Mouse (Mus musculus) layer of hippocampus, adult 18-20 months (tissue): ENCODE measurements at regions not wholly inside any gene's neighbourhood (a gene's known extent, or its start where the extent isn't known, plus 50 kb on each side); places are given as distances from the start of the nearest gene placed in this dataset.

Experiments
- DNase-seq, 2 experiments: peaks; one replicate each; pipeline ENCODE4 v3.0.0; 2022; ENCODE audit warnings: low spot score in 2 of 2

DNA sequence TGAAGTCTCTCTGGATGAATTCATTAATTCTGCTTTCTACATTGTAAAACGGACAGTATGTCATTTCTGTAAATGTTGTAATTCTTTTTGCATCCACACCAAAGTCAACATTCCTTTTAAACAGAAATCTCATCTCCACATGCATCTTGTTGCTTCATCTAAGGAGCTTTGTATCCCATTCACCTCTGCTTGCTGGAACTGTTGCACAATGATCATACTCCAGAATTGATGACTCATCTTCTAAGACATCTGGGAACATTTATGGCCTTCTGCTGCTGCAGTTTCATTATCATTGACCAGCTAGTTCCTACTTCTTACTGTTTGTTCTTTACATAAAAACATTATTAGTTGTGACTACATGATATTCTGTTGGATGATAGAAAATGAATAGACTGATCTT, 1926.9 kb upstream of the Gm38303 start:
- DNase-seq = no peak

DNA sequence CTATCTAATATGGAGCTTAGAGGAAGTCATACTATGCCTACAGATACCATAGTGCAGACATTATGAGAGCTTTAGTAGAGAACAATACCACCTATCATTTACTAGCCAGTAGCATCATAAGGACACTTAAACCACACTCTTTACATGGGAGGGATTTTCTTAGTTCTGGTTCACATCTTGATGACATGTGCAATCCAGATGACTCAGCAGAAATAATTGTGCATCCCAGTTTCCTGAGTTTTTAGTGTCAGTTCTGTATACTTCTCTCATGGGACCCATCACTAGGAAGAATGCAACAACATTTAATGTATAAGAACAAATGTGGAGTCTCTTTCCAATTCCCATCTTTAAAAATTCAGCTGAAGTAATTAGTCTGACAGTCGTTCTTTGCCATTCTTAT, 1922.2 kb upstream of the Gm38303 start:
- no peak for DNase-seq

GRCm38 (mm10) chr3:12246145-12246544, 1910.7 kb upstream of the Gm38303 start:
- peak in 1 of 2 experiments; percentile 41 for DNase-seq

DNA sequence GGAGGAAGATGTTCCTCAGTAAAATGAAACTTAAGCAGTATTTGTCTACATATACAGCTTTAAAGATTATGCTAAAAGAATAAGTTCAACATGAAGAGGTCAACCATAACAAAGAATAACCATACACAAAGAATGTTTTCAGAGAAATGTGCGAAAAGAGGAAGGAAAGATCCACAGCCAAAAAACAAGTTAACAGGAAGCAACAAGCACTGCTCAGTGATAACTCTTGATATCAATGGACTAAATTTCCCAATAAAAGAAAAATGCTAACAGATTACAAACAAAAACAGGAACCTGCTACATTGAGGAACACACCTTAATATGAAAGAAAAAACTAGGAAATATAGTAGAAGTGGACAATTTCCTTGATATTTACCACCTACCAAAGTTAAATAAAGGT, 1905.5 kb upstream of the Gm38303 start:
- no peak for DNase-seq

GRCm38 (mm10) chr3:12227741-12228480, 1892.4 kb upstream of the Gm38303 start:
- DNase-seq = no peak

DNA sequence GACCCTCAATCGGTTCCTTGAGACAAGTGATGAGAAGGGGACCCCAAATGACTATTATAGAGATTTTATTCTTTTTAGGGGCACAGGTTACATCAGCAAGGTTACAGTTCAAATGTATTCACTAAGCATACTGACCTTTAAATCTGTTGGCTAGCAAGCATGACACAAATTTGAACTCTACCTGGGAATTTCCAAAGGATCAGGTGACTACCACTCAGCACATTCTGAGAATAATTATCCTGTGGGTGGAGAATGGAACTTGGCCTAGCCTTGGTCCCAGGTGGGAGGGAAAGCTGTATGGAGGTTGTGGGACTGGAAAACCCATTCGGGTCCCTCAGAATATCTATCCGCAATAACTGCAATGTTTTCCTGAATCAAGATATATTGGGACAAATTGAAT, 1891.3 kb upstream of the Gm38303 start:
- DNase-seq = no peak

DNA sequence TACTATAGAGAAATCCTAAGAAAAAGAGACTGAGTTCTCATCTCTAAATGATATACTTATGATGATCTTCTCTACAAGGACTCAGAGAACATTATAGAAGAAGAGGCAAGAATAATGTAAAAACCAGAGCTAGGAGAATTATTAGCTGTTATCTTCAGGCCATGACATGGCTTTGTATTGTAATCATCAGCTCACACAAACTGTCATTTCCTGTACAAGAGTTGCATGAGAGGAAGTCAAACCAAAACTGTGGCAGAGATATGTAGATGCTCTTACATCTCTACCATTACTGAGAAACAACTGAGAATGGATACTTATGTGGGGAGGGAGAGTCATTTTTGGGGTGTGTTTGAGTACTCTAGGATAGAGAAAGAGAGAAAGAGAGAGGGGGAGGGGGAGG, 1889.4 kb upstream of the Gm38303 start:
- DNase-seq = no peak

DNA sequence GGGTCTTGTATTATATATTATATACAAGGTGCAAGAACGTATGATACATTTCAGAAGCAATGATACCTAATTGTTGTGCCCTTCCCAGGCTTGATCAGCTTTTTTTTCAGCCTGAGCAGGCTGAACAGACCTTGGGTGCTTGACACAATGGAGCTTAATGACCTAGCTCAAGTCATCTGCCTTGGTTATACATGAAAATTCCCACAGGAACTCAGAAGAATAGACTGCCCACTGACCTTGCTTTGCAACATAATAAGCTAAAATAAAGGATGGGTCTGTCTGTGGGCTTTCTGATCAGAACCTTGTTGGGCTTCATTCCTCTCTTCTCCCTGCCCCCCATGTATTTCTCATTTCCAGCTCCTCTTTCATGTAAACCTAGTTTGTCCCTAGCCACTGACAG, 1880.6 kb upstream of the Gm38303 start:
- DNase-seq = no peak

DNA sequence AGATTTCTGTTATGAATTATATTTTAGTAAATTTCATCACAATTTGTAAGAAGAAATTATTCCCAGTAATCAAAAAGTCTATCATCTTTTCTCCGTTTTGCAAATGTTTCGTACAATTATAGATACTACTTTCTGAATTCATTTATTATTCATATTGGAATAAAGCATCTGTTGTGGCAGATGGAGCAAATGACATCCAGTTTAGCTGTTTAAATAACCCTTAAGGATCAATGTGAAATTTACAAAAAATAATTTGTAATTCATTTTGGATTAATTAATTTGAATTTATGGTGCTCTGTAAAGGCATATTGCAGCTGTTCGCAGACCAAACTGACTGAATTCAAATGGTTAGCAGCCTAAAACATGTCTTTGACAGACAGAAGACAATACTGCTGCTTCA, 1879.3 kb upstream of the Gm38303 start:
- peak in 1 of 2 experiments; percentile 77 for DNase-seq

- no peak for DNase-seq
Measured at GRCm38 (mm10) chr3:12173371-12173770, 1837.9 kb upstream of the Gm38303 start.

DNA sequence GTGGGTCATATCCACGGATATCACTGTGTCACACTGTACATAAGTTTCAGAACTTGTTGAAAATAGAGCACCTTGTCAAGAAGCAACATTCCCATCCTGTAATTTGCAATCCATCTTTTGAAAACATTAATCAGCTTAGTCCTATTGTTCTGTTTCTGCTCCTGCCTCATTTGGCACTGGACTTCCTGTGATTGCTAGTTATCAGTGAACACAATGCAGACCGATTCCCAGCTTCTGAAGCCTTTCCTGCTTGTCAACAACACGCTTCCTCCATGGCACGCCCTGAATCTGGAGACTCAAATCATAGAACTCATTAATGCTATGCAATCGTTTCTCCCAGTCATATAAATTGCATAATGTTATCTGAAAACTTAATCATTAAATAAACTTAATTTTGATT, 1815.8 kb upstream of the Gm38303 start:
- no peak for DNase-seq
